11 mouse cellular contexts compared by ENCODE assay signal in the genomic region with DNA sequence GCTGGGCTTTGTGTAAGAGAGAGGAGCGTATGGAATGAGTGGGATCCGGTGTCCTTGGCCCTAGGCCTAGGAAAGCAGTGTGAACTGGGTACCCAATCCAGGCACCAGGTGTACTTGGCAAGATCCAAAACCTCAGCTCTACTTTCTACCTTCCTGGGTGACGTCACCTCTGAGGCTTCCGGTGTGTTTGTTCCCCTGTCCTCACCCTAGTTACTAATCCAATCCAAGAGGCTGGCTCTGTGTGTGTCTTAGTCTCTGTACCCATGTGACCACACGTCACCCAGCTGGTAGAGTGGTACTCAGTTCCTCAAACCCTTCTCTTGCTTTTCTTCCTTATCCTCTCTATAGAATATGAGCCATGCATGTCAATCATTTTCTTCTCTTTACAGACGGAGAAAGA.
DNase-seq lines count a peak whose midpoint lies in the region; ATAC-seq and TF ChIP-seq lines count a peak whose summit lies in the region.
"Had no signal": no experiment of that assay in that cellular context is flagged by ENCODE, and none has a peak within 500 bp of the region (broad histone marks: within the 10 kb centered on the region; RNA-seq: fewer than 3 reads in every experiment).

No protein-coding gene starts in this region.

- no peak for DNase-seq in kidney, postnatal 25 days
- no peak for DNase-seq in retina, postnatal 1 day
- no peak for DNase-seq in cerebellum, adult 9-10 months

- no peak for TF ChIP-seq CTCF in bone marrow, adult 2 months (IDR thresholded peaks at IDR 0.05; ENCODE audit: control insufficient read depth, insufficient read depth, low read length)

- no peaks in the 10 kb centered on the region for H3K27me3 ChIP-seq in kidney, embryonic 16.5 days (ENCODE audit: insufficient read depth, low read length)
- H3K27me3 ChIP-seq in limb, embryonic 15.5 days: no peaks in the 10 kb centered on the region
- H3K27me3 ChIP-seq in stomach, embryonic 15.5 days (replicated peaks): no peaks in the 10 kb centered on the region
- H3K27me3 ChIP-seq: hindbrain, embryonic 15.5 days; megakaryocyte, embryonic 14.5 days; Patski had no signal

- no peak overlapping the region for H3K9ac ChIP-seq in kidney, embryonic 16.5 days (replicated peaks; ENCODE audit: low read length)
- H3K9ac ChIP-seq in limb, embryonic 15.5 days: no peak overlapping the region
- H3K9ac ChIP-seq in stomach, embryonic 15.5 days: no peak overlapping the region
- H3K9ac ChIP-seq: hindbrain, embryonic 15.5 days had no signal

- no peaks in the 10 kb centered on the region for H3K36me3 ChIP-seq in kidney, embryonic 16.5 days (ENCODE audit: insufficient read depth, low read length)
- H3K36me3 ChIP-seq in limb, embryonic 15.5 days: no peaks in the 10 kb centered on the region
- H3K36me3 ChIP-seq in stomach, embryonic 15.5 days: no peaks in the 10 kb centered on the region
- H3K36me3 ChIP-seq: hindbrain, embryonic 15.5 days had no signal

- TF ChIP-seq POLR2A in bone marrow, adult 2 months (IDR thresholded peaks at IDR 0.05; ENCODE audit: borderline replicate concordance, control insufficient read depth, low read depth, low read length): no peak

- H3K4me1 ChIP-seq in kidney, embryonic 16.5 days (ENCODE audit: insufficient read depth, low read length): peaks cover 49% of the 10 kb centered on the region
- H3K4me1 ChIP-seq in bone marrow, adult 2 months (ENCODE audit: control insufficient read depth, insufficient read depth, low read length): peaks cover 18% of the 10 kb centered on the region
- peaks cover 66% of the 10 kb centered on the region for H3K4me1 ChIP-seq in limb, embryonic 15.5 days
- peaks cover 51% of the 10 kb centered on the region for H3K4me1 ChIP-seq in stomach, embryonic 15.5 days

- no peak for ATAC-seq in kidney, embryonic 16.5 days (ENCODE audit: low FRiP score, low TSS enrichment)
- no peak for ATAC-seq in limb, embryonic 15.5 days (ENCODE audit: insufficient number of reproducible peaks, low FRiP score, low TSS enrichment, low read depth)
- ATAC-seq in stomach, embryonic 15.5 days (ENCODE audit: insufficient read depth, low FRiP score, low read depth): no peak
- no peak for ATAC-seq in megakaryocyte-erythroid progenitor cell, adult 5-6 weeks (replicated peaks; ENCODE audit: low FRiP score, low TSS enrichment, poor library complexity, severe bottlenecking)
- ATAC-seq: Patski had no signal

- no peak overlapping the region for H3K4me2 ChIP-seq in kidney, embryonic 16.5 days (replicated peaks; ENCODE audit: low read depth, low read length)
- H3K4me2 ChIP-seq in limb, embryonic 15.5 days: no peak overlapping the region
- no peak overlapping the region for H3K4me2 ChIP-seq in stomach, embryonic 15.5 days
- H3K4me2 ChIP-seq: hindbrain, embryonic 15.5 days had no signal

- H3K27ac ChIP-seq in kidney, embryonic 16.5 days (ENCODE audit: low read length): peak overlapping the region; percentile 47; the same call in 1 of the 2 replicates
- H3K27ac ChIP-seq in bone marrow, adult 2 months (ENCODE audit: control insufficient read depth, insufficient read depth, low read depth, low read length, poor library complexity): peak overlapping the region; percentile 61
- peak overlapping the region; percentile 33; the same call in 1 of the 2 replicates for H3K27ac ChIP-seq in limb, embryonic 15.5 days
- H3K27ac ChIP-seq in stomach, embryonic 15.5 days: 0 out of 2 replicates have a peak overlapping the region, but pooled peaks have one; percentile 40
- H3K27ac ChIP-seq: hindbrain, embryonic 15.5 days had no signal

- no peaks in the 10 kb centered on the region for H3K9me3 ChIP-seq in kidney, embryonic 16.5 days (ENCODE audit: low read length)
- H3K9me3 ChIP-seq in limb, embryonic 15.5 days: no peaks in the 10 kb centered on the region
- no peaks in the 10 kb centered on the region for H3K9me3 ChIP-seq in stomach, embryonic 15.5 days
- H3K9me3 ChIP-seq: hindbrain, embryonic 15.5 days; megakaryocyte, embryonic 14.5 days had no signal

- no peak overlapping the region for H3K4me3 ChIP-seq in kidney, embryonic 16.5 days (ENCODE audit: low read length)
- no peak overlapping the region for H3K4me3 ChIP-seq in bone marrow, adult 2 months (replicated peaks; ENCODE audit: control insufficient read depth, low read depth, low read length)
- no peak overlapping the region for H3K4me3 ChIP-seq in limb, embryonic 15.5 days
- no peak overlapping the region for H3K4me3 ChIP-seq in stomach, embryonic 15.5 days (replicated peaks)
- H3K4me3 ChIP-seq: hindbrain, embryonic 15.5 days; megakaryocyte, embryonic 14.5 days had no signal

- WGBS in kidney, embryonic 16.5 days: 84% methylated on average over 6 of the region's 6 CpGs
- 41% methylated on average over 6 of the region's 6 CpGs for WGBS in bone marrow, adult 2 months
- 78% methylated on average over 6 of the region's 6 CpGs for WGBS in limb, embryonic 15.5 days
- 80% methylated on average over 6 of the region's 6 CpGs for WGBS in stomach, embryonic 15.5 days
